Mouse (Mus musculus) kidney, postnatal 4 days (tissue): ENCODE data around the gene Fbxo31.

Source experiments
- DNase-seq, 2 experiments: peaks; one replicate each; pipeline ENCODE4 v3.0.0; 2021; ENCODE audit warnings: mixed read lengths in 2 of 2

Fbxo31 gene

DNA sequence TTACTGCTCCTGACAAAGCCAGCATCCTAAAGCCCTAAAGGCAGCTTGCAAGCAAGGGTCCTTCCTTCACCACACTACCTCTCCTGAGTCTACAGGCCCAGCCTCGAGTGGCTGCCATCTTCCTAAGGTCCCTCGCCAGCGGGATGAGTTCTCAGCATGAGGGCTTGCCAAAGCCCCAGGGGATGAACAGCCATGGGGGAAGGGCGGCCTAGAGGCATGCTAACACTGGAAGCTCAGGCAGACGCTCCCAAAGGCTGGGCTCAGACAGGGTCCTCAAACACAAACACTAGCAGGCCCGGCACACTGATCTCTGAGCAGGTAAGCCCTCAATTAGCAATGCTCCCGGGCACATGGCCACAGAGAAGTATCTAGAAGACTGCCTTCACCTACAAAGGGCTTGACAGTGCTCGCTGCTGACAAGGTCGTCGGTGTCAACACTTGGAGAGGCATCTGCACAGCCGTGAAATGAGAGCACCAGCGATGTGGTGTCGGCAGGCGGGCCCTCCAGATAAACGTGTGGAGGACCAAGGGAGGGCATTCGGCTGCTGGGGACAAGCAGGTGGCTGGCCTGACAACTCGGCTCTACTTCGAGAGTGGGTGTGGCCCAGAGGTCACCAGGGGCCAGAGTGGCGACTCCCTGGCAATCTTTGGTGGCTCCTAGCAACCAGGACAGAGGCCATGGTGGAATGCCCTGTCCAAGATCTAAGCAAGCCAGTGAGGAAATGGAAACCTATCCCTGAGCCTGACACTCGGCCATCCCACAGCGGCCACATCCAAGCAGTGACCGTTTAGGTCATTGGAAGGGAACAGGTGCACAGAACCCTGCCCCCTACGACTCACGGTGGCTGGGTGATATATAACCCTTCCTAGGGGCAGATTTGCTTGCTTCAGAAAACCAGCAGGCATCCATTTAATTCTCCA is 27.3 kb downstream of the Fbxo31 start:
- no peak for DNase-seq

DNA sequence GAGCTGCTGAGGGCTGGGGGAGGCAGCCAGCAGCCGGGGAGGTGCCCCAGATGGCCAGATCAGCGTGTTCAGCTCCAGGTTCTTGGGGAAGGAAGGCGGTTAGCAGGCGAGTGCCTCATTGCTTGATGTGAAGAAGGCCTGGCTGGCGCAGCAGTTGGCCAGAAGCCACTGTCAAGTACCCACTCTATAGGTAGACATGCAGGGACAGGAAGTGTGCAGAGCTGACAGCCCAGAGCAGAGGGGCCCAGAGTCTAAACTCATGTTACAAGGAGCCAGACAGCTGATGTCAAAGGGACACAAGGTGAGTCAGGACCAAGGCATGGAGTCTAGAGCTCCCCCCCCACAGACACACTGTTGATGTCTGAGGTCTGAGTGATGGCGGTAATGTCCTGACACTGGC is 28.6 kb downstream of the Fbxo31 start:
- no peak for DNase-seq

- peak; percentile 84 to 87 for DNase-seq
Observed at GRCm38 (mm10) chr8:121547132-121547531, 31.5 kb downstream of the Fbxo31 start.

DNA sequence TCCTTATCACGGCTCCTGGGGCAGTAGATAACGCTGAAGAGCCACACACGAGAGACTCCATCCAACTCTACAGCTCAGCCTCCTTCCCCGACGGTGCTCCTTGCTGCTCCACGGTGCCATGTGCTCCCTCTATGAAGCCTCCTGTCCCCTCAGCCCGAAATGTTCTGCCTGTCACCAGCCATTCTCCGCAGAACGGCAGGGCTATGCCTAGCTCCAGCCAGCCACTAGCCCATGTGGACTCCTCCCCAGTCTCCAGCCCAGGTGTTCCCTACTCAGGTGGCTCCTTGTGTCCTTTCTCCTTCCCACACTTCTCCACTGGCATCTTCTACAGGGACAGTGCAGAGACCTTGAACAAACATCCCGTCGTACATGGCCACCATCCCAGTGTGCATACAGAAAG is 33.7 kb downstream of the Fbxo31 start:
- no peak for DNase-seq

DNA sequence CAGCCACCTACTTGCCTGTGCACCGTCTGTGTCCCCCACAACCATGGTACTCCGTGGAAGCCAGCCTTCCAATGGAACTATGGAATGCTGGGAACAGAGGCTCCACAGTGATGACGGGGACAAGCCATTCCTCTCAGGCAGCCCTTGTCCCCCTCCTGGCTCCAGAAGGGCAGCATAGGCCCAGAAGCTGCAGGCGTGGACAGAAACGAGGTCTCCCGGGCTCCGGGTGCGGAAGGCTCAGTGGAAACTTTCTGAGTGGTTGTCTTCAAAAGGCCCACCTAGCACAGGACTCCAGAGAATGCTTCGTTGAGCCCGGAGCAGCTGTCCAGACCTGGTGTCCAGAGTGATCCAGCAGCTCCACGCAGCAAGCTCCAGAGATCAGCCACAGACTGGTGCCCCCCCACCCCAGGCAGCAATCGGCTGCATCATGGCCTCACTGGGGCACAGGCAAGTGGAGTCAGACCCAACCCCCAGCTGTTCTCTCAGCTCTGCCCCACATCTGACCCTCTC is 34.3 kb downstream of the Fbxo31 start, which contains the start of gene 1700018B08Rik:
1700018B08Rik (minus strand) TSS at position 45 of the 510 bp plus-strand sequence.
- DNase-seq: no peak

GRCm38 (mm10) chr8:121542901-121543300 is 35.7 kb downstream of the Fbxo31 start:
- no peak for DNase-seq

DNA sequence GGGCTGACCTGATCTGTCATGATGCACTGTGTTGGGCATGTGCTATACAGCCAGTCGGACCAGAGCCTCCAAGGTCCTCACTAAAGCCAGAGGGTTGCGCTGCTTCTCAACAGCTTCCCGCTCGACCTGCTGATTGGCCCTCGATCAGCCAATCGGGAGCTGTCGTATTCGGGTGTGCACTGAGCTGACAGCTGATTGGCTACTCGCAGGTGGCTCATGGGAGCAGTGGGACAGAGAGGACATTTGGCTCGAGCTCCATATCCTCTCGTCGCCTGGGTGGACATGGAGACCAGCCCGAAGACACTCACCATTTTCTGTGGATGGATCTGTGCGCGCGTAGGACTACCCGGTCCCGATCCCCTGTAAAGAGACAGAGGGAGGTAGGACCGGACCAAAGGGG is 36.7 kb downstream of the Fbxo31 start:
- no peak for DNase-seq

- DNase-seq: peak; percentile 78 to 80
Observed at GRCm38 (mm10) chr8:121532381-121532780, 46.2 kb downstream of the Fbxo31 start.

DNA sequence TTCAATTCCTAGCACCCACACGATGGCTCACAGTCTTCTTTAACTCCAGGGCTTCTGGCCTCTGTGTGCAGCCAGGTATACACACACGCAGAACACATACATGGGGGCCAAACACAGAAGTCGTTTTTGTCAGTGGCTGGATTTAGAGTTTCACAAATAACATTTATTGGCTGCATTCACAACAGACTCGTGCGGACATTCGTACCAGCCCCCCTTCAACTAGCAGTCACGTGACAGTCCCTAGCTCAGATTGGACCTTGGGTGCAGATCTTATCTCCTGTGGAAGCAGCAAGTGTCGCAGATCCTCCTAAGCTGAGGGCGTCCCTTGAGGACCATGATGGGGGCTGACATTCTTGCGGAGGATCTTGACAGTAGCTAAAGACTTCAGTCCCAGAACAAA is 48.0 kb downstream of the Fbxo31 start:
- no peak for DNase-seq

GRCm38 (mm10) chr8:121528790-121529189 is 49.8 kb downstream of the Fbxo31 start:
- peak; percentile 79 to 84 for DNase-seq

DNA sequence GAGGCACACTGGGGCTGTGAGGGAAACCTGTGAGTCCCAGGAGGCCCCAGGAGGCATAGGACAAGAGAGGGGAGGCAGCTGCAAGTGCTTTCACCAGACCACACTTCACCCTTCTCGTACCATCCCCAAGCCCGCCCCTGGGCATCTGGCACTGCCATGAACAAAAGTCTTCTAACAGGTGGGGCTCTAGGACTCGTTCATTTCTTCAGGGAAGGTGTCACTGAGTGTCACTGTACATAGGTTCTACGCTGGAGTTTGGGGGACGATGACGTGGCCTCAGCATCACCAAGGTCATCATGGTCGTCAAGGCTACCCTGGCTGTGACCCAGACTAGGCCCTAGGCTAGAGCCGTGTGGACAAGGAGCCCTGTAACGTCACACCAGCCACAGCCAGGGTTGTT is 50.9 kb downstream of the Fbxo31 start:
- DNase-seq: no peak

- DNase-seq: peak; percentile 41 to 61
Observed at GRCm38 (mm10) chr8:121526811-121527550, 51.6 kb downstream of the Fbxo31 start.

- DNase-seq: peak in 1 of 2 experiments; percentile 31
Observed at GRCm38 (mm10) chr8:121525111-121525818, 53.3 kb downstream of the Fbxo31 start.

- peak; percentile 93 to 95 for DNase-seq
Observed at GRCm38 (mm10) chr8:121513429-121513828, 65.2 kb downstream of the Fbxo31 start.

- DNase-seq: no peak
Observed at GRCm38 (mm10) chr8:121511751-121512150, 66.9 kb downstream of the Fbxo31 start.
